15 mouse cellular contexts compared by ENCODE assay signal in genomic region chr1:64796867-64797582, GRCm38 (mm10). TPM values are rescaled to one million over a fixed set of nuclear protein-coding genes. Genes with fewer than 3 reads are reported as not detected.
A peak's percentile ranks its signal among the peaks of the same experiment; 100 is the strongest.
DNase-seq lines count a peak whose midpoint lies in the region; ATAC-seq and TF ChIP-seq lines count a peak whose summit lies in the region.
"Had no signal": no experiment of that assay in that cellular context is flagged by ENCODE, and none has a peak within 500 bp of the region (broad histone marks: within the 10 kb centered on the region; RNA-seq: fewer than 3 reads in every experiment).

No protein-coding gene starts in this region.

- H3K9ac ChIP-seq in stomach, postnatal 0 days (ENCODE audit: low read length), result no peak overlapping the region
- H3K9ac ChIP-seq: forebrain, postnatal 0 days; neural tube, embryonic 13.5 days had no signal

- H3K36me3 ChIP-seq in thymus, adult 2 months (ENCODE audit: control insufficient read depth, insufficient read depth, low read length), result no peaks in the 10 kb centered on the region
- H3K36me3 ChIP-seq in stomach, postnatal 0 days (ENCODE audit: control insufficient read depth, insufficient read depth, low read length), result no peaks in the 10 kb centered on the region; the same call in 1 of the 2 replicates

- H3K4me2 ChIP-seq in stomach, postnatal 0 days (replicated peaks; ENCODE audit: low read depth), result no peak overlapping the region
- H3K4me2 ChIP-seq: liver, embryonic 11.5 days; neural tube, embryonic 13.5 days had no signal

- no peak overlapping the region for H3K4me3 ChIP-seq in thymus, adult 2 months (ENCODE audit: control insufficient read depth, insufficient read depth, low read length)
- no peak overlapping the region for H3K4me3 ChIP-seq in bone marrow, adult 2 months (replicated peaks; ENCODE audit: control insufficient read depth, low read depth, low read length)
- no peak overlapping the region for H3K4me3 ChIP-seq in stomach, postnatal 0 days (ENCODE audit: low read depth, low read length)
- no peak overlapping the region for H3K4me3 ChIP-seq in cerebellum, adult 2 months (replicated peaks; ENCODE audit: insufficient read depth, low read depth, low read length)
- H3K4me3 ChIP-seq: neural tube, embryonic 13.5 days had no signal

- H3K27ac ChIP-seq in thymus, adult 2 months (ENCODE audit: control insufficient read depth, insufficient read depth, low read length), result no peak overlapping the region
- H3K27ac ChIP-seq in bone marrow, adult 2 months (ENCODE audit: control insufficient read depth, insufficient read depth, low read depth, low read length, poor library complexity), result peak overlapping the region; percentile 6; the same call in 1 of the 2 replicates
- H3K27ac ChIP-seq in stomach, postnatal 0 days (replicated peaks), result no peak overlapping the region
- no peak overlapping the region for H3K27ac ChIP-seq in cerebellum, adult 2 months (ENCODE audit: insufficient read depth, low read length)
- H3K27ac ChIP-seq: kidney, postnatal 0 days; neural tube, embryonic 13.5 days had no signal

- intact Hi-C loops in left cerebral cortex, postnatal 10 days (cut with DNase I), result no loop called here

- peak; percentile 96 for ATAC-seq in megakaryocyte, adult 5-6 weeks (ENCODE audit: poor library complexity, severe bottlenecking)
- peak; percentile 73 for ATAC-seq in stomach, postnatal 0 days (ENCODE audit: low FRiP score, low TSS enrichment)
- ATAC-seq: forebrain, postnatal 0 days had no signal

- no peak for TF ChIP-seq EP300 in stomach, postnatal 0 days (optimal IDR thresholded peaks at IDR 0.05)

- H3K9me3 ChIP-seq in stomach, postnatal 0 days (ENCODE audit: control insufficient read depth, low read length), result no peaks in the 10 kb centered on the region
- H3K9me3 ChIP-seq: neural tube, embryonic 13.5 days had no signal

- peaks cover 9% of the 10 kb centered on the region for H3K4me1 ChIP-seq in thymus, adult 2 months (replicated peaks; ENCODE audit: control insufficient read depth, insufficient read depth, low read length)
- H3K4me1 ChIP-seq in bone marrow, adult 2 months (ENCODE audit: control insufficient read depth, insufficient read depth, low read length), result peaks cover 5% of the 10 kb centered on the region
- 0 out of 2 replicates have a peak, but pooled peaks cover 2% of the 10 kb centered on the region for H3K4me1 ChIP-seq in stomach, postnatal 0 days (replicated peaks; ENCODE audit: control insufficient read depth, insufficient read depth)
- peaks cover 25% of the 10 kb centered on the region for H3K4me1 ChIP-seq in cerebellum, adult 2 months (ENCODE audit: control insufficient read depth, insufficient read depth, low read length)

- TF ChIP-seq POLR2A in thymus, adult 2 months (IDR thresholded peaks at IDR 0.05; ENCODE audit: control insufficient read depth, extremely low read depth, insufficient read depth, low read length, poor library complexity), result no peak
- TF ChIP-seq POLR2A in bone marrow, adult 2 months (IDR thresholded peaks at IDR 0.05; ENCODE audit: borderline replicate concordance, control insufficient read depth, low read depth, low read length), result no peak
- TF ChIP-seq POLR2A in cerebellum, adult 2 months (IDR thresholded peaks at IDR 0.05; ENCODE audit: borderline replicate concordance, insufficient read depth, low read length), result no peak

- no peaks in the 10 kb centered on the region for H3K27me3 ChIP-seq in thymus, adult 2 months (ENCODE audit: control insufficient read depth, insufficient read depth, low read length)
- no peaks in the 10 kb centered on the region for H3K27me3 ChIP-seq in stomach, postnatal 0 days (ENCODE audit: control insufficient read depth, insufficient read depth, low read length)
- H3K27me3 ChIP-seq in cerebellum, adult 2 months (ENCODE audit: control insufficient read depth, insufficient read depth, low read length), result no peaks in the 10 kb centered on the region
- H3K27me3 ChIP-seq: neural tube, embryonic 13.5 days had no signal

- DNase-seq in thymus, postnatal 0 days (ENCODE audit: low spot score), result peak; percentile 12
- DNase-seq in thymus, adult 2 months, result no peak
- no peak for DNase-seq in stomach, postnatal 0 days (ENCODE audit: low spot score)
- no peak for DNase-seq in cerebellum, adult 2 months
- DNase-seq in adrenal gland, adult 2 months, result no peak
- DNase-seq in left cerebral cortex, postnatal 10 days (ENCODE audit: extremely low spot score in 1 of 2, low spot score in 2 of 2), result no peak
- DNase-seq: cerebellum, postnatal 25 days; forebrain, postnatal 0 days; heart, postnatal 14 days; layer of hippocampus, postnatal 36 days had no signal

- WGBS in thymus, adult 2 months, result 58% methylated on average over 6 of the region's 6 CpGs
- 44% methylated on average over 6 of the region's 6 CpGs for WGBS in bone marrow, adult 2 months
- WGBS in stomach, postnatal 0 days, result 73% methylated on average over 6 of the region's 6 CpGs
- WGBS in cerebellum, adult 2 months, result 96% methylated on average over 6 of the region's 6 CpGs

- no peak for TF ChIP-seq CTCF in thymus, adult 2 months (IDR thresholded peaks at IDR 0.05; ENCODE audit: borderline replicate concordance, control insufficient read depth, extremely low read depth, insufficient read depth, low read length, poor library complexity)
- TF ChIP-seq CTCF in bone marrow, adult 2 months (IDR thresholded peaks at IDR 0.05; ENCODE audit: control insufficient read depth, insufficient read depth, low read length), result no peak
- TF ChIP-seq CTCF in stomach, postnatal 0 days (IDR thresholded peaks at IDR 0.05; ENCODE audit: low read depth), result no peak
- TF ChIP-seq CTCF in cerebellum, adult 2 months (IDR thresholded peaks at IDR 0.05; ENCODE audit: borderline replicate concordance, insufficient read depth, low read depth, low read length), result no peak

RNA-seq across cellular contexts. Expression of gene Fzd5, which starts 59.5 kb away (rescaled TPM):
- 0.91 and 1.1 TPM in 2 replicates for polyA plus RNA-seq in thymus, postnatal 0 days (2015; fragmentation: Nextera tagmentation; extraction: Ambion mirVana)
- 8.2 and 10.7 TPM in 2 replicates for polyA plus RNA-seq in thymus, adult 2 months (2012; rRNA removed)
- polyA plus RNA-seq in bone marrow, adult 2 months (2011; ENCODE audit: insufficient read depth, insufficient read length, low replicate concordance, missing spikeins), result 1.6 and 2.1 TPM in 2 replicates
- 1.4 and 1.8 TPM in 2 replicates for total RNA-seq in megakaryocyte, adult 5-6 weeks (2015)
- 1.6 and 2.0 TPM in 2 replicates for total RNA-seq in megakaryocyte, adult 5-6 weeks (2017)
- 3.7 and 3.8 TPM in 2 replicates for polyA plus RNA-seq in stomach, postnatal 0 days (2015; fragmentation: Nextera tagmentation; extraction: Ambion mirVana)
- polyA plus RNA-seq in cerebellum, adult 2 months (2012; rRNA removed), result 0.98 and 1.0 TPM in 2 replicates
- 10 to 100 TPM; 12.5 to 21.3 TPM for total RNA-seq in adrenal gland, adult 2 months (2021)
- polyA plus RNA-seq in adrenal gland, adult 2 months (2012; rRNA removed), result 24.7 and 29.6 TPM in 2 replicates
- 1 to 10 TPM; 1.1 to 1.2 TPM for total RNA-seq in left cerebral cortex, postnatal 10 days (2021)
